Mouse (Mus musculus) adrenal gland, postnatal 36 days (tissue): Measurements from ENCODE around the gene Pcare. TPM values are rescaled to one million over a fixed set of nuclear protein-coding genes. Genes with fewer than 3 reads are reported as not detected.

Source experiments
- DNase-seq, 2 experiments: peaks; one replicate each; pipeline ENCODE4 v3.0.0; 2021; ENCODE audit warnings: mixed read lengths in 1 of 2
- total RNA-seq, 2 experiments: library from RNA; stranded (reverse); gene quantifications; 2 replicates each; pipeline ENCODE4 v1.2.3; 2021

The Pcare gene
- total RNA-seq, 2 experiments from 2014 or later: not detected

DNA sequence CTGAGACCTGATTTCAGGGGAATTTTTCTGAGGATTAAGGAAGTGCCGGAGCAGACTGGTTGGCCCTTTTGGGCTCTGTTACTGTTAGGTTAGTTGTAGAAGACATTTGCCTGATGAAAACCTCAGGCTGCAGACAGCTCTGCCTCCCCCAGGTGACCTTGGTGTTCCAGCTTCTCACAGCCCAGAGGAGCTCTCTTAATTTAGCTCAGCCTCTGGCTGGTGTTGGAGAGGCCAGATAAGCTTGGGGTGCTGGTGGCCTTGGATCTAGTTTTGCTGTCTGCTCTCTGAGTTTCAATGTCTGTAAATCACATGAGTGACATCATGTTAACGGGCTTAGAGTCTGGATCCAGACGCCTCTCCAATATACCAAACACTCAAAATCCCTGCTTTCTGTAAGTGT is 31.7 kb downstream of the Pcare start:
- peak; percentile 59 to 69 for DNase-seq

DNA sequence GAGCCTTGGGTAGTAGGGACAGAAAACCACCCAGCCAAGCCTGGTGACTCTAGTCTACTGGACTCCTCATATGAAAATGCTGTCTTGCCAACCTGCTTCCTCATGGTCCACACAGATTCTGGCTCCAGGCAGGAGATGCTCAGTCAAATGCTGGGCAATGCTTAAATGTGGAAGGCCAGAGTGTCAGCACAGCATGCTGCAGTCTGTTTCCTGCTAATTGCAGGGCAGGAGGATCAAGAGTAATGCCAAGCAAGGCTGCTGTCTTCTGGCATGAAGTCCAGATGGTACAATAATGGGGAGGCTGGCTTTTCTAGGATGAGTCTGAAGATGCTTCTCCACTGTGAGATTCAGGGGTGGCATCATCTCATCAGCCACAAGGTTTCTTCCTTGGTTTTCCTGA is 32.3 kb downstream of the Pcare start:
- no peak for DNase-seq

DNA sequence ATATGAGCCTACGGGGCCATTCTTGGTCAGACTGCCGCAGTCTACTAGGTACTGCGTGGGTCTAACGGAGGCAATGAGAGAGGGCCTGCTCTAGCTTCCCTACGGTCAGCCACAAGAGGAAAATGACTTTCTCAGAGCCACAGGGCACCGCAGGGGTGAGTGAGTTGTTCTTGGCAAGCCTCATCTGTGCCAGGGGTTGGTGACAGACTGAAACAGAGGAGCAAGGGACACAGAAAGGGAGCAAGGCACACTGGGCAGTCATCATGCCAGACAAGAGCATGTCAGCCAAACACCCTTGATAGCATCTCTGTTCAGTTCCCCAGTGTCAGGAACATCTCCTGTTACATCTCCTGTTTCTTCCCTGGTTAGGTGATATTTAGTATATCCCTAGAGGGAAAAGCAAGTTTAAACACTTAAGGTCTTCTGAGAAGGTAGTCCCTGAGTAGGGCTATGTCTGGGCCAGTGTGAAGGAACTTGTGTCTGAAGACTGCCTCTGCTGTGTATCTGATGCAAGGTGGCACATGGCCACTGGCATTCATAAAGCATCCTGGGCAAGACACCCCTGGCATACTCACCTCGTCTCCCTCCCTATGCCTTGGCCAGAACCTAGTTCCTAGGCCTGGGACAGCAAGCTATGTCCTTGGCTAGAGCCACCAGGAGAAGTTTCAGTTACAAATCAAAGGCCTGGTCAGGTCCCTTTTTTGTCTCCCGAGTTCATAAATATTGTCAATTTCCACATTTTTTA is 34.6 kb downstream of the Pcare start:
- peak in 1 of 2 experiments; percentile 10 for DNase-seq

DNA sequence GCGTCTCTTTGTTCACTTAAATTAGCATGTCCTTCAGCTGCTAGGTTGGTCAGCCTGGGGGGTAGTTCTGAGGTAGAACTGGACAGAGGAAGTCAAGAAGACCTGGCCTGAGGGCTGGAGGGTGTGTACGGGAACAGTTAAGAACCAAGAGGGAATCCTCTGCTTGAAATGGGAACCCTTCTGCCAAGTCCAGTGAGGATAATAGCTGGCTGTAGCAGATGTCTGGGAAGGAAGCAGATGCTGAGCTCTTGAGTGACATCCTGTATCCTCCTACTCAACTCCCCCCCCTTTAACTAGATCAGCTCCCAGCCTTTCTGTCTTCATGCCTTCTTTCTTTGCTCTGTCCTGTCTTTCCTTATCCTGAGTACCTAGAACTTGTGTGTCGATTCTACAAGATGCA is 37.7 kb downstream of the Pcare start:
- DNase-seq: no peak

DNA sequence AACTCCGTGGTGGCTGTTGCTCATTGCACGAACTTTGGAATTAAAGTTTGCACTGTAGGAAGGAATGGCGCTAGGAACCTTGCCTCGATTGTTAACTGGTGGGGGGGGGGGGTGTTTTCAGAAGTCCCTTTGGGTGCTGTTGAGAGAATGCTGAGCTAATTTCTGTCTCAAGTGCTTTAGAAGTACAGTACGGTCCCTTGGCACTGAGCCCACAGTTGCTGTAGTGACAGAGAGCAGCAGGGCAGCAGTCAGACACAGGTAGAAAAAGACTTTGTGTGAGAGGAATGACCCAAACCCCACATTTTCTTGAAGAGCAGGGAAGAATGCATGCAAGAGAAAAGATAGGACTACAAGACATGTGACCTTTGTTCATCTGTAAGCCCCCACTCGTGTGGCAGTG is 40.4 kb downstream of the Pcare start:
- peak in 1 of 2 experiments; percentile 58 for DNase-seq

DNA sequence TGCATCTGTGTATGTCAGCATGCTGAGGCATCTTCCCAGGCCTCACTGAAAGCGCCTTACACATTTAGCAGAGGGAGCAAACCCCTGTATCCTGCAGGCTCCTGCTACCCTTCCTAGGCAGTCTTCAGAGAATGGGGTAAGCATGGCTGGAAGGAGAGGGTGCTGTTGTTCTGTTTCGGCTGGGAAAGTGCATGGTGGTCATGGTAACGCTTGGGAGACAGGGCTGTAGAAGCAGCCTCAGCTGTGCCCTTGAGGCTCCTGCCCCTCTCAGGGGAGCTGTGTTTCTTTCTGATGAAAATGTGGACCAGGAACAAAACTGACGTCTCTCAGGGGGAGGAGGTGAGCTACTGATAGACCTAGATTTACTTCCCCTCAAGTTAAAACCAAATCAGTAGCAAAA is 45.0 kb downstream of the Pcare start:
- DNase-seq: no peak

DNA sequence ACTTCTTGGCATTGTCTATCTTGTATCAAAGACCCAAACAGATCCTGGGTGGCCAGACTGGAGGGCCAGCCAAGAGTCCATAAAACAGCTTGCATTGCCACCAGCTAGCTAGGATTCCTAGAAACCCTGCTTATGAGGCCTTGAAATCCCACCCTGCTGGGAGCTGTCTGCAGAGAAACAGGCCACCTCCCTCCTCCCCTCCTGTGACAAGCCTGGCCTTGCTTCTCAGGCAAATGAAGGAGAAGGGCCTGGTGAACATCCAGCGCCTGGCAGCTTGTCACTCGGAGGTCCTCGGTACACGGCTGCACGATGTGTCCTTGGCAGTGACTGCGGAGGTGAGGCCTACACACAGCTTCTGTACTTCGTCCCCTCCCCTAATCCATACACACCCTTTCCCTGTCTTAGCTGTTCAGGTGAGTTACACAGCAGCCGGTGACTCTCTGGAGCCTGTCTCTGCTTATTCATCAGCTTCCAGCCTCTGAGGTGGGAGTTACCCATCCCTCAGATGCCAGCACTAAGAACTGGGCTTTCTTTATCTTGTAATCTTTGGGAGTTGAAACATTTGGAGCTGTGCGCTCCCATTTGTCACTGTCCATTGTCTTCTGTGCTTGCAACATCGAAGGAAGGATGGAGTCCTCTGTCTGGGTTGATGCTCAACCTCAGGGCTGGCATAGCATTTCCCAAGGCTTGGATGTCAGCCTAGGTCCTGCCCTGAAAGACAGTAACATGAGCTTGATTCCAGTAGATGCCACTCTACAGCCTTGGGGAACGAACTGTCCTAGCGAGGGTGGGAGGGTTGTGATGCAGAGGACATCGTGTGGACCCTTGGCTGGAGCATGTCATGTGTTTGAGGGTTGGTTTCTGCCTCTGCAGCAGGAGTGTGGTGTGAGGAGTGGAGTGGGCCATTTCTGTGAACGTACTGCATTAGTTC is 46.9 kb downstream of the Pcare start:
- no peak for DNase-seq

DNA sequence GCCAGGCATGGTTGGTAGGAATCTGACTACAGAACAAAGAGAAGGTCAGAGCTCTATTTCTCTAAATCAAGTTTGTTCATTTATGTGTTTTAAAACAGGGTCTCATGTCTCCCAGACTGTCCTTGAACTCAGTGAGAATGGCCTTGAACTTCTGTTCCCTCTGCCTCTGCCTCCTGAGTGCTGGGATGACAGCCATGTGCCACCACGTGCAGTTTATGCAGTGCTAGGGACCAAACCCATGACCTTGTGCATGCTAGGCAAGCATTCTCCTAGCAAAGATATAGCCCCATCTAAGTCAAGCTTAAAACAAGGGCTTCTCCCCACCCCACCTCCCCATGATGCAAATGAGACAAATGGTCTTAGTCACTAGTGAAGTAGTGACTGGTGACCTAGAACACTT is 47.6 kb downstream of the Pcare start:
- no peak for DNase-seq

DNA sequence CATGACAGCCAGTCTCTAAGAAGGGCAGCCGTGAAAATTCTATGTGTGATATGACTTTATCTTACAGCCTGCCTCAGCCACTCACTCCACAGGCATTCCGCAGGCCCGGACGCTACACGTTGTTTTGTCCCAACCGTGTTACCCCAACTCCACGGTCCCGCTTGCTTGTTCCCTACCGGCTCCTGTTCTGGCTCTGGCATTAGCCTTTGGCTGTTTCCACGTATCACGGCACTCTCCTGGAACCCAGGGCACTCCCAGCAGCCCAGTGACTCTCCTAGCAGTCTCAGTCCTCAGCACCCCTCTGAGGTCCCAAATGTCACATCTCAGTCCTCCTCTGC is 54.1 kb downstream of the Pcare start:
- DNase-seq: no peak

DNA sequence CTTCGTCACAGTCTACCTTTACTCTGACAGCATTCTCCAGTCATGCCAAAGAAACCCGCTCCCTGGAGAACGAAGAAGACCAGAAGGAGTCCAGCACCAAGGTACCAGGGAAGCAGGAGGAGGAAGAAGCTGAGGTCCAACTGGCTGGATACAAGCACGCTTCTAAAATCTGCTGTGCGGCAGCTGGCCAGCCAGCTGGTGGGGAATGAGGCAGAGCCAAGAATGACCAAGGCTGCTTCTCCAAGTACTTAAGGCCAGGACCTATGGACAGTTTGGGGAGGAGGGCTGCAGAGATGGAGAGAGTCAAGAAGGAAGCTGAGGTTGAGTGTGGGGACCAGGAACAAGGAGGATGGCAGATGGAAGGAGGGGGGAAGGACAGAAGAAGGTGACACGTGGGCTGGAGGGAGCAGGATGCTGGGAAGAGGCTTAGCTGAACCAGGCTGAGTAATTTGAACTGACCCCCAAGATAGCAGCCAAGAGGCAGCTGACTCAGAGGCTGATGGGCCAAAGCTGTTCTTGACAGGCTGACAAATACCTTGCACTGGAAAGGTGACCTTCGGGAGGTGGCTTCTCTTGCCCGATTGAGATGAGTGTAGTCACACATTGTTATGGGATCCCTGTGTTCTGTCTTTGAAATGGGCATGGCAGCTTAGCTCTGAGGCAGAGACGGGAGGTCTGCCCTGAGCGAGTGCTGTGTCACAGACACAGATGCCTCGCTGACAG is 54.6 kb downstream of the Pcare start:
- peak; percentile 34 to 47 for DNase-seq

DNA sequence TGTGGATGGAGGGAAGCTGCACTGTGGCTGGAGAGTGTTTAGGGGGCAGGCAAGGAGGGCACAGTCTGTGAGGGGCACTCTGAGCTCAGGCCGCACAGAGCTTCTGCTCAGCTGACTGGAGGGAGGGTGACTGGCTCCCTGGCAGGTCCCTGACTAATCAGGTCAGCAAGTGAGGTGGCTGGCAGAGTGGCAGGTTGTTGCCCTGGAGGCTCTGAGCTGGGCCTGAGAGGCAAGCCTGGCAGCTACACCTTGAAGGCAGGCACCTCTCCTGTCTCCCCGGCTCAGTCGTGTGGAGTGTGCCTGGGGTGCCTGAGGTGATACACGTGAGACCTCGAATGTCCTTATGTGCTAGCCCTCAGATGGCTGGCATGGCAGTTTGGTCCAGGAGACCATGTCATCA is 56.3 kb downstream of the Pcare start:
- no peak for DNase-seq

DNA sequence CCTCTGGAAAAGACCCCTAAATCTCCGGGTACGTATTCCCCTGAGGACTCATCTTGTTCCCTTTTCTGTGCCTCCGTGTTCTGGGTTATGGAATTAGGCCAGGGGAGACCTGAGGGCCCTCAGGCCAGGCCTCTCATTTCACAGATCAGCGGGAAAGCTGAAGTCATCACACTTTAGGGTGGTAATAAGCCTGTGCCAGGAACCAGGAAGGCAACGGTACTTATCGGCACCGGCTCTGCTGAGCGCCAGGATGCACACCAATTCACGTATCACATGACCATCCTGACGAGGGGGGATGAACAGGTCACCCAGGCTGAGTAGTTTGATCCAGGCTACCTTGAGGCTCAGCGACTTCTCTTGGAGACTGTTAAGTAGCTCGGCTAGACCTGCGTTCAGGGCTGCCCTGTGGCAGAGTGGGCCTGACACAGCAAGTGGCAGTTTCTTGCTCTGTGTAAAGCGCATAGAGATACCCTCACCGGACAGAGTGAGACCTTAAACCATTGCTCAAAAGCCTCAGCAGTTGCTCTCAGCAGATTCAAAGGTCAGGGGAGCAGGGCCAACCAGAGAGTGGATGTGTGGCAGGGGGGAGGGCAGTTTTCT is 56.9 kb downstream of the Pcare start:
- no peak for DNase-seq

DNA sequence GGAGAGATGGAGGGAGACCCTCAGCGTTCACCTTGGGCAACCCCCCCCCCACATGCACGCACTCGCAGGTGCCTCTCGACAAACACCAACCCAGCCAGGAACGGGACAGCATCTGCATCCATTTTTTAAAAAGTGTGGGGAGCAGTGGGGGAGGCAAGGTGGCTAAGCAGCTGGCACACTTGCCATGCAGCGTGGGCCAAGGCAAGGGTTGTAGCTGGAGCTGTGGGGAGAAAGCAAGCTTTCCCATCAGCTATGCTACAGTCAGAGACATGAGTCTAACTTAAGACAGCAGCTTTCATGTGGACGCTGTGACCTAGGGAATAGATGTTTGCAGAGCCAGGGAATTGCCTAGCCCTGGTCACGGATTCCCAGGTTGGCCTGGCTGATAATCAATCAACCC is 57.5 kb downstream of the Pcare start:
- no peak for DNase-seq

DNA sequence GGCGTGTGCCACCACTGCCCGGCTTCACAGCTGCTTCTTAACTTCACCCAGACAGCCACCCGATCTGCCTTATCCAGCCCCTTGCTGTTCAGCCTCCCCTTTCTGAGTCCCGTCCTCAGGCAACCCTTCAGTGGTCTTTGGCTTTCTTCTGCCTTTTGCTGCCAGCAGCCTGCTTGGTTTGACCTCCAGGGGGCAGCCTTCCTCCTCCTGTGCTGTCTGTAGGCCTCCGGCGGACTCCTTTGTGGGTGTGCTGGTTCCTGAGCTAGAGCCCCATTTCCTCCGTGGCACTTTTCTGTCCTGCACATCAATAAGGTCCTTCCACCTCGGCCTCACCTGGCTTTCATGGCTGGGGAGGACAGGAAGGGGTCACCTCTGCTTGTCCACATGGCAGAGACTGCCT is 58.9 kb downstream of the Pcare start:
- peak; percentile 19 to 57 for DNase-seq

Other genes with a start within 250 kb of the Pcare start
- 1 to 10 TPM; 3.1 to 3.6 TPM for gene Ndc80, start 226.0 kb downstream of the Pcare start, total RNA-seq
- under 1 TPM; 0.53 to 0.82 TPM for gene Spdya, start 200.8 kb downstream of the Pcare start, total RNA-seq
- gene Wdr43, start 137.0 kb downstream of the Pcare start, total RNA-seq: 100 to 1,000 TPM in 1 of 2 experiments, 10 to 100 TPM in 1; 52.1 to 107 TPM
- gene Togaram2, start 79.6 kb downstream of the Pcare start, total RNA-seq: not detected
- gene Clip4, start 15.6 kb upstream of the Pcare start, total RNA-seq: 10 to 100 TPM; 20.8 to 26.1 TPM